Mouse (Mus musculus): ENCODE results near the gene Gm17268. TPM values are rescaled to one million over a fixed set of nuclear protein-coding genes. Genes with fewer than 3 reads are reported as not detected.

Gm17268 gene
- polyA plus RNA-seq, 1 experiment from 2014 or later, result not detected

- Histone ChIP-seq H3K36me3 (no peaks in the 10 kb centered on the region), H3K4me2 (replicated peaks) (no peak overlapping the region), H3K27me3 (peaks cover 3% of the 10 kb centered on the region; the same call in 1 of the 2 replicates), H3K4me1 (0 out of 2 replicates have a peak, but pooled peaks cover 8% of the 10 kb centered on the region), H3K4me3 (replicated peaks) (no peak overlapping the region), H3K27ac (replicated peaks) (no peak overlapping the region), H3K9ac (no peak overlapping the region), H3K9me3 (replicated peaks) (no peaks in the 10 kb centered on the region)
- ATAC-seq (ENCODE audit: insufficient number of reproducible peaks, low FRiP score, low TSS enrichment, low read depth), result no peak
- WGBS, result 33% methylated on average over 12 of the region's 12 CpGs
Measured at GRCm38 (mm10) chr11:82006796-82007423, 31.5 kb downstream of the Gm17268 start.

- no peaks in the 10 kb centered on the region for H3K36me3 ChIP-seq
- H3K27me3 ChIP-seq, result peaks cover 3% of the 10 kb centered on the region; the same call in 1 of the 2 replicates
- no peak overlapping the region for H3K4me3 ChIP-seq (replicated peaks)
- H3K4me1 ChIP-seq, result no peaks in the 10 kb centered on the region
- no peaks in the 10 kb centered on the region for H3K9me3 ChIP-seq (replicated peaks)
- no peak for ATAC-seq (ENCODE audit: insufficient number of reproducible peaks, low FRiP score, low TSS enrichment, low read depth)
- 70% methylated on average over 2 of the region's 2 CpGs for WGBS
- H3K27ac ChIP-seq (replicated peaks), result no peak overlapping the region
- no peak overlapping the region for H3K4me2 ChIP-seq (replicated peaks)
- H3K9ac ChIP-seq, result no peak overlapping the region
Measured at GRCm38 (mm10) chr11:82004810-82005209, 33.6 kb downstream of the Gm17268 start.

- Histone ChIP-seq H3K4me3 (replicated peaks) (no peak overlapping the region), H3K36me3 (no peaks in the 10 kb centered on the region), H3K27ac (replicated peaks) (no peak overlapping the region), H3K27me3 (peaks cover 12% of the 10 kb centered on the region), H3K9ac (no peak overlapping the region), H3K9me3 (replicated peaks) (no peaks in the 10 kb centered on the region), H3K4me1 (no peaks in the 10 kb centered on the region), H3K4me2 (replicated peaks) (no peak overlapping the region)
- no peak for ATAC-seq (ENCODE audit: insufficient number of reproducible peaks, low FRiP score, low TSS enrichment, low read depth)
- WGBS, result 33% methylated on average over 5 of the region's 5 CpGs
Measured at GRCm38 (mm10) chr11:82000581-82000980, 37.8 kb downstream of the Gm17268 start.

GRCm38 (mm10) chr11:81999469-81999868 lies 38.9 kb downstream of the Gm17268 start:
- no peak overlapping the region for H3K4me2 ChIP-seq (replicated peaks)
- no peak overlapping the region for H3K4me3 ChIP-seq (replicated peaks)
- no peak for ATAC-seq (ENCODE audit: insufficient number of reproducible peaks, low FRiP score, low TSS enrichment, low read depth)
- H3K27ac ChIP-seq (replicated peaks), result no peak overlapping the region
- H3K36me3 ChIP-seq, result no peaks in the 10 kb centered on the region
- no peaks in the 10 kb centered on the region for H3K9me3 ChIP-seq (replicated peaks)
- WGBS, result 83% methylated on average over 4 of the region's 4 CpGs
- H3K9ac ChIP-seq, result no peak overlapping the region
- H3K4me1 ChIP-seq, result no peaks in the 10 kb centered on the region
- H3K27me3 ChIP-seq, result peaks cover 12% of the 10 kb centered on the region

- no peak for ATAC-seq (ENCODE audit: insufficient number of reproducible peaks, low FRiP score, low TSS enrichment, low read depth)
- Histone ChIP-seq H3K9me3 (replicated peaks) (no peaks in the 10 kb centered on the region), H3K4me3 (replicated peaks) (no peak overlapping the region), H3K4me1 (no peaks in the 10 kb centered on the region), H3K36me3 (no peaks in the 10 kb centered on the region), H3K9ac (no peak overlapping the region), H3K27ac (replicated peaks) (no peak overlapping the region), H3K4me2 (replicated peaks) (no peak overlapping the region), H3K27me3 (peaks cover 12% of the 10 kb centered on the region)
- WGBS, result 76% methylated on average over 3 of the region's 3 CpGs
Measured at GRCm38 (mm10) chr11:81998646-81999045, 39.7 kb downstream of the Gm17268 start.

GRCm38 (mm10) chr11:81997085-81997484 lies 41.3 kb downstream of the Gm17268 start:
- ATAC-seq (ENCODE audit: insufficient number of reproducible peaks, low FRiP score, low TSS enrichment, low read depth), result no peak
- WGBS, result 88% methylated on average over 5 of the region's 5 CpGs
- no peak overlapping the region for H3K27ac ChIP-seq (replicated peaks)
- H3K9me3 ChIP-seq (replicated peaks), result no peaks in the 10 kb centered on the region
- no peak overlapping the region for H3K4me3 ChIP-seq (replicated peaks)
- H3K9ac ChIP-seq, result no peak overlapping the region
- H3K36me3 ChIP-seq, result no peaks in the 10 kb centered on the region
- peaks cover 12% of the 10 kb centered on the region for H3K27me3 ChIP-seq
- H3K4me2 ChIP-seq (replicated peaks), result no peak overlapping the region
- H3K4me1 ChIP-seq, result no peaks in the 10 kb centered on the region

GRCm38 (mm10) chr11:81996172-81996841 lies 42.1 kb downstream of the Gm17268 start:
- no peak overlapping the region for H3K27ac ChIP-seq (replicated peaks)
- no peak overlapping the region for H3K4me3 ChIP-seq (replicated peaks)
- H3K4me1 ChIP-seq, result no peaks in the 10 kb centered on the region
- no peak overlapping the region for H3K9ac ChIP-seq
- peak; percentile 54; the same call in 1 of the 2 replicates for ATAC-seq (ENCODE audit: insufficient number of reproducible peaks, low FRiP score, low TSS enrichment, low read depth)
- H3K27me3 ChIP-seq, result peaks cover 12% of the 10 kb centered on the region
- no peaks in the 10 kb centered on the region for H3K9me3 ChIP-seq (replicated peaks)
- no peaks in the 10 kb centered on the region for H3K36me3 ChIP-seq
- H3K4me2 ChIP-seq (replicated peaks), result no peak overlapping the region
- 35% methylated on average over 10 of the region's 10 CpGs for WGBS

DNA sequence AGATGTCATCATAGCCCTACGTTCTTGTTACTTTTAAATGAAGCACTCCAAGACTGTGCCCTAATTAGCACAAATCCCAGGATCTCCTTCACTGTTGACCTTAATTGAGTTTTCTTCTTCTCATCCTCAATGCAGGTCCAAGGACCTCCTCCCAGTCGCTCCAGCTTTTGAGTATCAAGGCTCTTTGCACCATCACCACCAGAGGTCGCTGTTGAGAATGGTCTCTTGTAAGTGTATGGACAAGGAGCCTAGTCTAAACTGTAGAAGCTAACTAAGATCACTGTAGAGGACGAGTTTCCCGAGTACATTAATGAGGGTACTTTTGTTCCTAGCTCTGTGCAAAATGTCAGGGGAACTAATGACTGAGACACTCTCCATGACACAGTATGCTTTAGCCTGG lies 55.2 kb downstream of the Gm17268 start:
- 38% methylated on average over 5 of the region's 5 CpGs for WGBS
- no peak overlapping the region for H3K4me2 ChIP-seq (replicated peaks)
- H3K27me3 ChIP-seq, result peaks cover 2% of the 10 kb centered on the region; the same call in 1 of the 2 replicates
- H3K4me3 ChIP-seq (replicated peaks), result no peak overlapping the region
- H3K9ac ChIP-seq, result no peak overlapping the region
- no peaks in the 10 kb centered on the region for H3K9me3 ChIP-seq (replicated peaks)
- no peak for ATAC-seq (ENCODE audit: insufficient number of reproducible peaks, low FRiP score, low TSS enrichment, low read depth)
- H3K36me3 ChIP-seq, result no peaks in the 10 kb centered on the region
- H3K27ac ChIP-seq (replicated peaks), result no peak overlapping the region
- H3K4me1 ChIP-seq, result no peaks in the 10 kb centered on the region

DNA sequence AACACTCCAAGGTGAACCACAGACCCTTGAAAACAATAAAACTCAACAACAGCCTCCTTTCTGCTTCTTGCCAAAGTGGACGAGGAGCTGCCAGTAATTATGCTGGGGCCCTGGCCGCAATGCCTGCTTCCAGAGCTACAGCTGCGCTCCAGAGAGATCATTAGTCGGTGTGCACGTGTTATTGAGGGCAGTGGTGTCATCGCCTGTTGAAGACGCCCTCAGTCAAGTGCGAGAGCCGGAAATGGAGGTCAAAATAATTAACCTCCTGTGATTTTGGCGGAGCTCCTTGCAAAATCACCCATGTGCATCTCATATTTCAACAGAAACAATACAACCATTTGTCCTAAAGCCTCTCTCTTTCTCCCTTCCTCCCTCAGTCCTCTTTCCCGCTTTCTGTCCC lies 56.2 kb downstream of the Gm17268 start:
- Histone ChIP-seq H3K4me3 (replicated peaks) (no peak overlapping the region), H3K9ac (no peak overlapping the region), H3K9me3 (replicated peaks) (no peaks in the 10 kb centered on the region), H3K4me1 (no peaks in the 10 kb centered on the region), H3K36me3 (no peaks in the 10 kb centered on the region), H3K27ac (replicated peaks) (no peak overlapping the region), H3K4me2 (replicated peaks) (no peak overlapping the region), H3K27me3 (peaks cover 2% of the 10 kb centered on the region)
- 25% methylated on average over 11 of the region's 11 CpGs for WGBS
- ATAC-seq (ENCODE audit: insufficient number of reproducible peaks, low FRiP score, low TSS enrichment, low read depth), result no peak

Other genes with a start within 250 kb of the Gm17268 start
- gene 5530401A14Rik, start 177.9 kb downstream of the Gm17268 start, polyA plus RNA-seq (2015; fragmentation: Nextera tagmentation; extraction: Ambion mirVana), result 0.05 and 0.15 TPM in 2 replicates
- gene Asic2, start 70.1 kb downstream of the Gm17268 start, polyA plus RNA-seq (2015; fragmentation: Nextera tagmentation; extraction: Ambion mirVana), result 0.35 and 0.50 TPM in 2 replicates
- 5.0 and 6.5 TPM in 2 replicates for gene Ccl2, start 3.0 kb downstream of the Gm17268 start, polyA plus RNA-seq (2015; fragmentation: Nextera tagmentation; extraction: Ambion mirVana)
- gene Ccl7, start 7.2 kb upstream of the Gm17268 start, polyA plus RNA-seq (2015; fragmentation: Nextera tagmentation; extraction: Ambion mirVana), result 3.3 and 4.1 TPM in 2 replicates
- 6.9 and 7.3 TPM in 2 replicates for gene Ccl11, start 19.3 kb upstream of the Gm17268 start, polyA plus RNA-seq (2015; fragmentation: Nextera tagmentation; extraction: Ambion mirVana)
- 6.1 and 6.2 TPM in 2 replicates for gene Ccl12, start 63.3 kb upstream of the Gm17268 start, polyA plus RNA-seq (2015; fragmentation: Nextera tagmentation; extraction: Ambion mirVana)
- not detected in 2 replicates for gene Ccl8, start 76.6 kb upstream of the Gm17268 start, polyA plus RNA-seq (2015; fragmentation: Nextera tagmentation; extraction: Ambion mirVana)